Mouse (Mus musculus) duodenum, adult 2 months (tissue): Measurements from ENCODE around the gene Gm10471. TPM values are rescaled to one million over a fixed set of nuclear protein-coding genes. Genes with fewer than 3 reads are reported as not detected.

Experiments used
- polyA plus RNA-seq: library from polyadenylated mRNA; depleted of rRNA; stranded (reverse); fragments of >200 nt; gene quantifications from 2 replicates; pipeline ENCODE4 v1.2.3, GENCODE M21; 2012; ENCODE audit warnings: low replicate concordance; rRNA removed

Gm10471 gene
- not detected in 2 replicates for polyA plus RNA-seq

DNA sequence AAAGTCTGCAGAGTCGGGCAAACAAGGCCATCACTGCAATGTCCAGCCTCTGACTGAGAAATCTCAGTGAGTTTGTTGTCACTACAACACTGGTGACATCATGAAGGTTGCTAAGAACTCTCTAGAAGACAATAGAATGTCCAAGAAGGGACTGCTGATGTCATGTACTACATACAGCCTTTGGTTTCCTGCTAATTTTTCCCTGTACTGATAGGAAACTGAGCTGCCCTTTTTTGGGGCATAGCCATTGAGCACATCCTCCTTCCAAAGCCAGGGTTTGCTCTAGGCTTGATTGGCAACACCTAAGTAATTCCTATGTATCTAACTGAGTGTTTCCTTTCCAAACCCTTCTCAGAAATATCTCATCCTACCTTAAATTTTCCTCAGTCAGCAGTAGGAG lies at the start of gene Gm10471:
Gene Gm10471 (minus strand): TSS at position 101 of the 400 bp plus-strand sequence.

DNA sequence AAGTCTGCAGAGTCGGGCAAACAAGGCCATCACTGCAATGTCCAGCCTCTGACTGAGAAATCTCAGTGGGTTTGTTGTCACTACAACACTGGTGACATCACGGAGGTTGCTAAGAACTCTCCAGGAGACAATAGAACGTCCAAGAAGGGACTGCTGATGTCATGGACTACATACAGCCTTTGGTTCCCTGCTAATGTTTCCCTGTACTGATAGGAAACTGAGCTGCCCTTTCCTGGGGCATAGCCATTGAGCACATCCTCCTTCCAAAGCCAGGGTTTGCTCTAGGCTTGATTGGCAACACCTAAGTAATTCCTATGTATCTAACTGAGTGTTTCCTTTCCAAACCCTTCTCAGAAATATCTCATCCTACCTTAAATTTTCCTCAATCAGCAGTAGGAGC lies 32.2 kb upstream of the Gm10471 start, which contains the start of gene Gm10220:
Gene Gm10220 (minus strand): TSS at position 101 of the 400 bp plus-strand sequence.

GRCm38 (mm10) chr5:26105262-26105661 lies 16.2 kb upstream of the Gm10471 start, which contains the start of gene 5031410I06Rik:
TSS of gene 5031410I06Rik (minus strand) at chr5:26105362.

GRCm38 (mm10) chr5:26058481-26058880 lies 30.6 kb downstream of the Gm10471 start, which contains the start of gene Gm7347:
TSS of gene Gm7347 (minus strand) at chr5:26058581.

DNA sequence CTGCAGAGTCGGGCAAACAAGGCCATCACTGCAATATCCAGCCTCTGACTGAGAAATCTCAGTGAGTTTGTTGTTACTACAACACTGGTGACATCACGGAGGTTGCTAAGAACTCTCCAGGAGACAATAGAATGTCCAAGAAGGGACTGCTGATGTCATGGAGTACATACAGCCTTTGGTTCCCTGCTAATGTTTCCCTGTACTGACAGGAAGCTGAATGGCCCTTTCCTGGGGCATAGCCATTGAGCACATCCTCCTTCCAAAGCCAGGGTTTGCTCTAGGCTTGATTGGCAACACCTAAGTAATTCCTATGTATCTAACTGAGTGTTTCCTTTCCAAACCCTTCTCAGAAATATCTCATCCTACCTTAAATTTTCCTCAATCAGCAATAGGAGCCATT lies 49.6 kb downstream of the Gm10471 start, which contains the start of gene Speer4a:
Gene Speer4a (minus strand): TSS at position 101 of the 400 bp plus-strand sequence.

Other genes starting within 250 kb of the Gm10471 start
- gene Gm21663, start 146.9 kb downstream of the Gm10471 start, polyA plus RNA-seq, result not detected in 2 replicates
- gene Gm21671, start 134.9 kb downstream of the Gm10471 start, polyA plus RNA-seq, result not detected in 2 replicates
- gene Gm21680, start 116.6 kb downstream of the Gm10471 start, polyA plus RNA-seq, result not detected in 2 replicates
- gene Gm21698, start 100.6 kb downstream of the Gm10471 start, polyA plus RNA-seq, result not detected in 2 replicates
- not detected in 2 replicates for gene Gm1979, start 84.5 kb downstream of the Gm10471 start, polyA plus RNA-seq
- gene Gm5862, start 66.4 kb downstream of the Gm10471 start, polyA plus RNA-seq, result not detected in 2 replicates
- not detected in 2 replicates for gene Speer4a, start 49.7 kb downstream of the Gm10471 start, polyA plus RNA-seq
- not detected in 2 replicates for gene Gm7347, start 30.7 kb downstream of the Gm10471 start, polyA plus RNA-seq
- gene 5031410I06Rik, start 16.1 kb upstream of the Gm10471 start, polyA plus RNA-seq, result not detected in 2 replicates
- not detected in 2 replicates for gene Gm10220, start 32.1 kb upstream of the Gm10471 start, polyA plus RNA-seq
- gene Gm7361, start 168.4 kb upstream of the Gm10471 start, polyA plus RNA-seq, result not detected in 2 replicates